Mouse (Mus musculus) limb, embryonic 10.5 days (tissue): ENCODE measurements at regions not wholly inside any gene's neighbourhood (a gene's known extent, or its start where the extent isn't known, plus 50 kb on each side); places are given as distances from the start of the nearest gene placed in this dataset.

Experiments
- DNase-seq: peaks from one replicate; pipeline ENCODE4 v3.0.0-alpha.2; 2017; ENCODE audit warnings: low spot score
- H3K27ac ChIP-seq: fragments of 300-500 bp; sonication (generic); 2 replicates; pipeline ENCODE4 v1.5.1; 2016; ENCODE audit warnings: mild to moderate bottlenecking
- H3K27me3 ChIP-seq: fragments of 300-500 bp; sonication (generic); 2 replicates; pipeline ENCODE4 v1.6.1; 2016; ENCODE audit warnings: low read depth, mild to moderate bottlenecking; ENCODE audit not compliant: poor library complexity, severe bottlenecking
- H3K36me3 ChIP-seq: fragments of 300-500 bp; sonication (generic); 2 replicates; pipeline ENCODE4 v1.6.1; 2016; ENCODE audit warnings: mild to moderate bottlenecking, moderate library complexity
- H3K4me1 ChIP-seq: fragments of 300-500 bp; sonication (generic); 2 replicates; pipeline ENCODE4 v1.6.1; 2016
- H3K4me3 ChIP-seq: fragments of 300-500 bp; sonication (generic); 2 replicates; pipeline ENCODE4 v1.5.1; 2016; ENCODE audit warnings: mild to moderate bottlenecking, moderate library complexity
- H3K9me3 ChIP-seq: fragments of 300-500 bp; sonication (generic); replicated peaks from 2 replicates; pipeline ENCODE4 v1.6.1; 2016; ENCODE audit warnings: mild to moderate bottlenecking
- WGBS: fragments of 180-500 bp; shearing (Covaris S2); methylation state at CpG from one replicate; pipeline ENCODE4 v1.1.7; 2016; 5-methylcytosine and 5-hydroxymethylcytosine counted together

- Histone ChIP-seq H3K4me3 (no peak overlapping the region), H3K4me1 (peaks cover 39% of the 10 kb centered on the region), H3K27ac (no peak overlapping the region), H3K9me3 (no peaks in the 10 kb centered on the region), H3K36me3 (no peaks in the 10 kb centered on the region), H3K27me3 (peaks cover 11% of the 10 kb centered on the region; the same call in 1 of the 2 replicates)
- no peak for DNase-seq
These were observed 404.5 kb upstream of the Meis1 start for GRCm38 (mm10) chr11:19423268-19423667.

GRCm38 (mm10) chr11:19423841-19424815 lies 405.3 kb upstream of the Meis1 start:
- Histone ChIP-seq H3K36me3 (no peaks in the 10 kb centered on the region), H3K4me3 (peak overlapping the region; percentile 28), H3K4me1 (peaks cover 39% of the 10 kb centered on the region), H3K9me3 (no peaks in the 10 kb centered on the region), H3K27ac (0 out of 2 replicates have a peak overlapping the region, but pooled peaks have one; percentile 23), H3K27me3 (peaks cover 11% of the 10 kb centered on the region; the same call in 1 of the 2 replicates)
- WGBS: 26% methylated on average over 20 of the region's 20 CpGs
- DNase-seq: peak; percentile 52

GRCm38 (mm10) chr11:19427559-19427958 lies 408.8 kb upstream of the Meis1 start:
- H3K4me1 ChIP-seq: peaks cover 39% of the 10 kb centered on the region
- 90% methylated on average over 1 of the region's 1 CpGs for WGBS
- no peak overlapping the region for H3K27ac ChIP-seq
- no peaks in the 10 kb centered on the region for H3K36me3 ChIP-seq
- no peak for DNase-seq
- H3K9me3 ChIP-seq: no peaks in the 10 kb centered on the region
- H3K27me3 ChIP-seq: no peaks in the 10 kb centered on the region
- no peak overlapping the region for H3K4me3 ChIP-seq

DNA sequence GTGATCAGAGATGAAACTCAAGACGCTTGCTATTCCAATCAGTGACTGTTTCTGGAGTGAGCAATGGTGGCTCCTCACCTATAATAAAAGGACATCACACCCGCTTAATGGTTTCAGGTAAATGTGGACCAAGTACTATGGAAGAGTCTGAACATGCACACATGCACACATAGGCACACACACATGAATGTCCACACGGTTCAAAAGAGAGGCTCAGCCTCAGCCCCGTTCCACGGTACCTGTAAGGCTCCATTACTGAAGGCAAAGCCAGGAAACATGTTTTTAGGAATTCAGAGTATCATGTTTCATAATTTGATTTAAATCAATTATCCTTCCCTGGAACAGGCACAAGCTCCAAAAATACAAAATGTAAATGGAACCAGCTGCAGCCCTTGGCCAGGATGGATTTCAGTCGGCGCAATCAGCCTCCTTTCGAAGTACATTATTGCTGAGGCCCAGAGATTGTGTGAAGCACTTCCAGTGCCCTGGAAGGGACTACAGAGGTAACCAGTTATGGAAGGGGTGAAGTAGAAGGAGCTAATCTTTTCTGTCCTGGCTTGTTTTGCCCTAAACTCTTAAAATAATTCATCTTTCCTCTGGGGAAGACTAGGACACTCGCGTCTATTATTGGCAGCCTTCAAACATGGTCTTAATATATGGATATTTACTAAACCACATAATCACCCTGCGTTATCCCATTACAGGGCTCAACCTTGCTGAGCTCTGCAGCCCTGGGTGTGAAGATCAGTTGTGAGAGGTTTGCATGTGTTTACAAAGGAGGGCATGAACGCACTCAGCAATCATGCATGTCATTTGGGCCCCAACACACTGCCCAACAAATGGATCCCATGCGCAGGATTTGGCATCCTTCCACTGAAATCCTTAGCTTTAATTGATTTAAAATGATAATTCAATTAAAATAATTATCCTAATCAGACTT lies 415.2 kb upstream of the Meis1 start:
- no peaks in the 10 kb centered on the region for H3K27me3 ChIP-seq
- WGBS: 86% methylated on average over 13 of the region's 13 CpGs
- DNase-seq: no peak
- H3K27ac ChIP-seq: no peak overlapping the region
- H3K36me3 ChIP-seq: no peaks in the 10 kb centered on the region
- no peaks in the 10 kb centered on the region; the same call in 1 of the 2 replicates for H3K9me3 ChIP-seq
- peaks cover 8% of the 10 kb centered on the region for H3K4me1 ChIP-seq
- no peak overlapping the region for H3K4me3 ChIP-seq

DNA sequence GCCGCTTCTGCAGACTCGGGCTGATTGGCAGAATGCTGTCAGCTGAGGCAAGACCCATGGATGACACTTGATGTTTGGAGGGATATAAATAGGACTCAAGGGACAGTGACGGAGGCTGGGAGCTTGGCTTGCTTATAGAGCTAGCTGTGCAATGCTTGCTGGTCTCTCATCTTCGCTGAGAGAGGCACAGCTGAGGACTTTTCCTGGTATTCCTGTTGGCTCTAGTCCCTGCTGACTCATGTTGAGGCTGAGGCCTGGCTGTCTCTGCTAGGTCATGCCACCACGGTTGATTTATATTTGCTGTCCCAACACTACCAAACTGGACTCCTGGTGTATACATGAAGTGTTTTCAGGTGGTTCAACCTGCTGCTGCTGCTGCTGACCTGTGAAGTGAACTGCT lies 419.6 kb upstream of the Meis1 start:
- no peaks in the 10 kb centered on the region; the same call in 1 of the 2 replicates for H3K9me3 ChIP-seq
- no peaks in the 10 kb centered on the region for H3K36me3 ChIP-seq
- no peaks in the 10 kb centered on the region for H3K27me3 ChIP-seq
- 92% methylated on average over 5 of the region's 5 CpGs for WGBS
- no peak overlapping the region for H3K4me3 ChIP-seq
- no peak for DNase-seq
- no peak overlapping the region for H3K27ac ChIP-seq
- peaks cover 12% of the 10 kb centered on the region for H3K4me1 ChIP-seq

DNA sequence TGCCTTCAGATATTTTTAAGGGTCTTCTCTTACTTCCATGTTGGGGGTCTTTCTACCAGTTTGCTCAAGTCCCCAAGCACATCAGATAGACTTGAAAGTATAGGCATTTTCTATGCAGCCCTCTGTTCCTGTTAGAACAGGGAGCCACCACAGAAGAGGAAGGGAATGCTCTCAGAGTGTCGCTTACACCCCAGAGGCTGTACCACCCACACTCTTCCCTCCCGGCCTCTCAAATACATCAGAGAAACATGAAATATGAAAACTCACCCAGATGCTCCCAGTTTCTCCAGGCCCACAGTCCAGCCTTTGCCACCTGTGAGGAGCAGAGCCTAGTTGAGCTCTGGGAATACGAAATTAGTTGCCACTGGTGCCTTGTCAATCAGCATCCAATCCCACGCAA lies 423.2 kb upstream of the Meis1 start:
- WGBS: 80% methylated on average over 4 of the region's 4 CpGs
- DNase-seq: no peak
- Histone ChIP-seq H3K36me3 (no peaks in the 10 kb centered on the region), H3K27me3 (no peaks in the 10 kb centered on the region), H3K4me1 (peaks cover 4% of the 10 kb centered on the region; the same call in 1 of the 2 replicates), H3K9me3 (no peaks in the 10 kb centered on the region; the same call in 1 of the 2 replicates), H3K27ac (no peak overlapping the region), H3K4me3 (no peak overlapping the region)

DNA sequence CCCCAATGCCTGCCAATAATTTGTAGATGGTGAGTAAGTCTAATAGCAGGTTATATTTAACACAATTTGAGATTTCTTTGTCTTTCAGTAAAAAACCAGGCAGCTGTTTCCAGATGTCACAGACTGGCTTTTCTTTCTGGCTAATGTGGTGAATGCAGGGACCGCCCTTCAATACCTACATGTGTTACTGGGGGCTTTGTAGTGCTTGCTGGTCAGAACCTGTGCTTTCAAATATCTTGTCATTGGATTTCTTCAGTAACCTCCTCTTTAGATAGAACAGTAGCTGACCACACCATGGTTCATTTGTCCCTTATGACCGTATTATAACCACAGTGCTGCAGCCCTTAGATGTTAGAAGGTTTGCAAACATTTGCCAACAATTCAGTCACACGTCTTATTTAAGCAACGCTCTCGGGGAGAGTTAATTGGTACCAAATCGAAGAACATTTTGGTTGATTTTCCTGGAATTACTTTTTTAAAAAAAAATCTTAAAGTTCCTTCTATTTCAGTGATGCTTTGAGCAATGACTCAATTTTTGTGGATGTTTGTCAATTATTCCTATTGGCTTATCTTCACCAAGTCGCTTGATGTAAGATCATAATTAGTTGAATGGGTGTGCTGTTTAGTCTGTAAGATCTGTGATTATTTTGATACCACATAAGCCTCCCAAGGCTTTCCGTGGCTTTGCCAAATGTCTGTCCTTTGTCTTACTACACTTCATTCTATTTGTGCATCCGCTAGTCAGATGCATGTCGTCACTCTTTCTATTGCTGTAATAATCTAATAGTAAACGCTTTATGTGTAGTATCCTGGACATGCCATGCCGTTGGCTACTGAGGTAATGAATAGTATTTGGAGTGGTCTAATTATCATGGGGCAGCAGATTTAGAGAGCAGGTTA lies 436.9 kb upstream of the Meis1 start:
- Histone ChIP-seq H3K36me3 (no peaks in the 10 kb centered on the region), H3K27ac (no peak overlapping the region), H3K9me3 (no peaks in the 10 kb centered on the region), H3K4me3 (no peak overlapping the region), H3K27me3 (no peaks in the 10 kb centered on the region), H3K4me1 (no peaks in the 10 kb centered on the region)
- no peak for DNase-seq
- WGBS: 91% methylated on average over 12 of the region's 12 CpGs

DNA sequence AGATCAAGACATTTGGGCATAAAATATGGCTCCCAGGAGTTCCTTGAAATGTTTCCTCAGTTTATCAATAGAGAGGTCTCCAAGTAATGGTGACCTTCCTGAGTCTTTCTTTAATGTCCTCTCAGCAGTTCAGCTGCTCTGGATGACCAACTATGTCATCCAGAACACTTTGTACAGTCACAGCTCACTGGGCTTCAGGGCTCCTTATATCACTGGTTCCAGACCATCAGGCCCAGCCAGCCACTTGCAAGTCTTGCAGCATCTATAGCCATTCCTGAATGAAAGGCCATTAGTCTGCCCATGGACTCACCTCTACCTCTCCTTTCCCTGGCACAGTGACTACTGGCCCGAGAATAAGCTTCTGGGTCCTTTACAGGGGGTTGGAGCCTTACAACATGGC lies 437.8 kb upstream of the Meis1 start:
- DNase-seq: no peak
- H3K9me3 ChIP-seq: no peaks in the 10 kb centered on the region
- 78% methylated on average over 1 of the region's 1 CpGs for WGBS
- H3K4me3 ChIP-seq: no peak overlapping the region
- no peak overlapping the region for H3K27ac ChIP-seq
- no peaks in the 10 kb centered on the region for H3K27me3 ChIP-seq
- H3K36me3 ChIP-seq: no peaks in the 10 kb centered on the region
- peaks cover 2% of the 10 kb centered on the region; the same call in 1 of the 2 replicates for H3K4me1 ChIP-seq

- Histone ChIP-seq H3K4me3 (no peak overlapping the region), H3K9me3 (no peaks in the 10 kb centered on the region), H3K27me3 (no peaks in the 10 kb centered on the region), H3K36me3 (no peaks in the 10 kb centered on the region), H3K4me1 (peaks cover 7% of the 10 kb centered on the region; the same call in 1 of the 2 replicates), H3K27ac (no peak overlapping the region)
- 85% methylated on average over 6 of the region's 6 CpGs for WGBS
- no peak for DNase-seq
These were observed 445.1 kb upstream of the Meis1 start for GRCm38 (mm10) chr11:19463730-19464358.

DNA sequence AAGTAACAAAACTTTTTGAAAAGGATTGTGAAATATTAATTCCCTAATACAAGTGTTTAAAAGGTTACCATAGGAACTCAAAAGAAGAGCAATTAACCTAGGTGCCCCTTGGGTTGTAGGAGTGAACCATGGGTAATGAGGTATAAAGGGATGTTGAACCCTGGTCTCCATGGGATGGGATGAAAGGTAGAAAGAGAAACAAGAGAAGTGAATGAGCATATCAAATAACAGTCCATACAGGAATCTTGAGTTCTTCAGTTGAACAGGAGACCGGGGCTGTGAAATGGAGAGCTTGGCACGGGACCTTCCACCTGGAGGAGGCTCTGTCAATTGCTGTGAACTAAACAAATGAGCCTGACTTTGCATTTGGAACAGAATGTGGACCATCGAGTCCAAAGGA lies 449.6 kb upstream of the Meis1 start:
- 89% methylated on average over 3 of the region's 3 CpGs for WGBS
- Histone ChIP-seq H3K36me3 (no peaks in the 10 kb centered on the region), H3K27me3 (no peaks in the 10 kb centered on the region), H3K9me3 (no peaks in the 10 kb centered on the region), H3K27ac (no peak overlapping the region), H3K4me3 (no peak overlapping the region), H3K4me1 (peaks cover 8% of the 10 kb centered on the region; the same call in 1 of the 2 replicates)
- no peak for DNase-seq

- Histone ChIP-seq H3K4me3 (no peak overlapping the region), H3K9me3 (no peaks in the 10 kb centered on the region), H3K27ac (no peak overlapping the region), H3K4me1 (peaks cover 8% of the 10 kb centered on the region; the same call in 1 of the 2 replicates), H3K27me3 (no peaks in the 10 kb centered on the region), H3K36me3 (no peaks in the 10 kb centered on the region)
- no peak for DNase-seq
- WGBS: 95% methylated on average over 3 of the region's 3 CpGs
These were observed 450.0 kb upstream of the Meis1 start for GRCm38 (mm10) chr11:19468803-19469202.
